Mouse (Mus musculus) layer of hippocampus, postnatal 25 days (tissue): Measurements from ENCODE around the gene Lrrc36. TPM values are rescaled to one million over a fixed set of nuclear protein-coding genes. Genes with fewer than 3 reads are reported as not detected.

ENCODE experiments used
- DNase-seq, 2 experiments: peaks; one replicate each; pipeline ENCODE4 v3.0.0; 2022; ENCODE audit warnings: mixed read lengths in 2 of 2, low spot score in 1 of 2; ENCODE audit errors: extremely low spot score in 1 of 2
- total RNA-seq, 2 experiments: library from RNA; stranded (reverse); gene quantifications; 2 replicates each; pipeline ENCODE4 v1.2.3; 2021

Gene Lrrc36
- total RNA-seq, 2 experiments from 2014 or later = 0.34 to 0.59 TPM

GRCm38 (mm10) chr8:105464595-105464994 is 51.2 kb downstream of the Lrrc36 start:
- DNase-seq = no peak

- no peak for DNase-seq
These were observed 52.9 kb downstream of the Lrrc36 start for GRCm38 (mm10) chr8:105466246-105466645.

DNA sequence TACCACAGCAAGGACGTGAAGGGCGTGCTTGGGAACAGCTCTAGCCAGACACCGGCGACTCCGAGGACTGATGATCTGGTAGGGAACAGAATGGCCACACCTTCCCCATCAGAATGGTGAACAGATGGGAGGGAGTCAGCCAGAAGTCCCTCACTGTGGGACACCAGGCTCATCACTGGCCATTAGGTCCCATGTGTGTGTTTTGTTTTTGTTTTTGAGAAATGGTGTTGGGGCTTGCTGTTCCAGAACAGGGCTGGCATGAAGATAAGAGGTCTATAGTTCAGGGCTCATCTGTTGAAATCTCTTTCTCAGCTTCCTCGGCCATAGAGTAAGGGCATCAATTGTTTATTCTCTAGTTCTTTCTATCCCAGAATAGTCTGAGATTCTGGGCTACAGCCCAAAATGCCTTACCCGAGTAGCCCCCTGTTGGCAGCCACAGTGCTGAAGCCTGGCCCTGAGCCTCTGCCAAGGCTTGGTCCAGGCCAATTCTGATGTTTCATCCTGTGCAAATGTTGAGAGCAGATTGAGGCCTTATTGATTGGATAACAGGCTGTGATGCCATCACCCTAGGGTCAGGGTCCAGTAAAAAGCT is 53.4 kb downstream of the Lrrc36 start:
- peak in 1 of 2 experiments; percentile 45 for DNase-seq

DNA sequence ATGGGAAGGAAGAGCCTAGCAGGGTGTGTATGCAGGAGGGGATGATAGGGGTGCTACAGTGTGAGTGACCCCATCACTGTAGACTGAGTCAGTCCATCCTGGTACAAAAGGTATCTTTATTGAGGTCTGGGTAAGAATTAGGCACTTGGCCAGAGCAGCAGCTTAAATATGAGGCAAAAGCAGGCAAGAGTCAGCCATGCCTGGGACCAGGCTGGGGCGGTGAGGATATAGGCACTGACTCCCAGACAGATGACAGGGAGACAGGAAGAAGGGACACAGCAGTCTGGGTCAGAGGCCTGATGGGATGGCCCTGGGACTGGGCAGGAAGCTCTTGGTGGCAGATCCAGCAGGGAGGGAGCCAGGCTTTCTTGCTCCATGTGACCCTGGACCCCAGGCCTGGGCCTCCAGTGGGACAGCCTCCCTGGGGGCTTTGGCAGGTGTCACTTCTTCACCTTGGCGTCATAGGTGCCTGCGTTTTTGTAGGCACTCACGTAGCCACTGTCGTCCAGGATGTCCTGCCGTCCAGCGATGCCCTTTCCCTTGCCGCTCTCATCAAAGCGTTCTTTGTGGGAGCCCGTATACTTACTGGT is 54.1 kb downstream of the Lrrc36 start:
- no peak for DNase-seq

GRCm38 (mm10) chr8:105468002-105468720 is 54.8 kb downstream of the Lrrc36 start:
- no peak for DNase-seq

GRCm38 (mm10) chr8:105469041-105469695 is 55.8 kb downstream of the Lrrc36 start:
- no peak for DNase-seq

GRCm38 (mm10) chr8:105469816-105470215 is 56.4 kb downstream of the Lrrc36 start:
- no peak for DNase-seq

DNA sequence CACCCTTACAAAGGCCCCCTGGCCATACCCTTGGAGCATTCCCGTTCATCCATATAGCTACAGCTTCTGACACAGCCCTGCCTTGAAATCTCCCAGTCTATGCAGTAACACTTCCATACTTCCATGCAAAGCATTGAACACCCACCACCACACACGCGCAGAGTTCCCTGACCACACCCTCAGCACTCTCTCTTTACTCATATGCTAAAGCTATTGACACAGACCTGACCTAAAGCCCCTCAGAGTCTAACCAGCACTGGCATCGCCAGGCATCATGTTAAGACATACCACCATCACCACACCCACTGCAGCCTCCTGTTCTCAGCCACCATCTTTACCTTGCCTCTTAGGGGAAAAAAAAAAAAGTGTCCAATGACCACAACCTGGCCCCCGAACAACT is 56.9 kb downstream of the Lrrc36 start:
- DNase-seq = no peak

DNA sequence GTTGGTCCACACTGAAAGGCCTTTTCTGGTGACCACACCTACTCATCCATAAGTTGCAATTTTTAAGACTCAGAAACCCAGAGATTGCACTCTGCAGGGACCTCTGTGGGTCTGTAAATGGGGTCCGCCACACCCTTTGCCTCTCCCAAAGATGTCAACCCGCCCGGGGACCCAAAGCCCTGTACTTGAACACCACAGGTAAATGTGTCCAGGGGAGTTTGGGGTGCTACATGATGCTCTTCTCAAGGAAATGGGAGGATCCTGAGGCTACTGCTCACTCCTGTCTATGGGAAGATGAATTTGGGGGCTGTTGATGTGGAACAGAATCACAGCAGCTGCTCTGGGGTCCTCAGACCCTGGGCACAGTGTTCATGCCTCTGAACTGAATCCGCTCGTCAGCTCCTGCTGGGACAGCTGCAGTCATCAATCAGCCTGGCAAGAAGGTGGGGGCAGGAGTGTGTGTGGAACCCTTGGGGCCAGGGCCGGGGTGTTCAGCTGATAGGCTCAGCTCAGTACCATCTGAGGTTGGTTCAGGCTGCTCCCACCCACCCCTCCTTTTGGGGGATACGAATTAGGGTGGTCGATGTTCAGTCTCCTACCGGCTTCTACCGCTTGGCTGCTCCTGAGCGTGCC is 57.4 kb downstream of the Lrrc36 start:
- no peak for DNase-seq

- DNase-seq = peak; percentile 60 to 65
These were observed 58.1 kb downstream of the Lrrc36 start, which contains the start of gene Tppp3 for GRCm38 (mm10) chr8:105471314-105472015. Tppp3 (minus strand) TSS chr8:105471526.

DNA sequence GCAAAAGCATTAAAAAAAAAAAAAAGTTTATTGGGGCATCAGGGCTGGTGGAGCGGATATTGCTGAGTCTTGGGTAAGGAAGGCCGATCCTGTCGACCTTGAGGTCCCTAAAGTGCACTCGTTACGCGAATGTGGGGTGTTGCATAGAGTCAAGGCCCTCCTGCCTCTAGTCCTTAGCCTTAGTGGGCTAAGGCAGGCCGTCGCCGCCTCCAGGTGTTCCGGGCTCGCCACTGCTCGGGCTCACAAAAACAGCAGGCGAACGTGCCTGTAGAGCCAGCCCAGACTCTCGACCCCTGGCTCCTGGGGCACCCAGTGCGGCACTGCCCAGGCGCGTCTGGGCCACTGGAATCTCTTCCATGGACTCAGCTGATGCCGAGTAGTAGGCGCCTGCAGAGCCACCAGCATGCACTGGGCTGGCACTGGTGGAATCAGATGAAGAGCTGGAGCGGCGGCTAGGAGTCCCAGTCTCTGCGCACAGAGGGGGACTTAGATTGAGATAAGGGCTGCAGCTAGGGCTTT is 59.1 kb downstream of the Lrrc36 start:
- DNase-seq = no peak

DNA sequence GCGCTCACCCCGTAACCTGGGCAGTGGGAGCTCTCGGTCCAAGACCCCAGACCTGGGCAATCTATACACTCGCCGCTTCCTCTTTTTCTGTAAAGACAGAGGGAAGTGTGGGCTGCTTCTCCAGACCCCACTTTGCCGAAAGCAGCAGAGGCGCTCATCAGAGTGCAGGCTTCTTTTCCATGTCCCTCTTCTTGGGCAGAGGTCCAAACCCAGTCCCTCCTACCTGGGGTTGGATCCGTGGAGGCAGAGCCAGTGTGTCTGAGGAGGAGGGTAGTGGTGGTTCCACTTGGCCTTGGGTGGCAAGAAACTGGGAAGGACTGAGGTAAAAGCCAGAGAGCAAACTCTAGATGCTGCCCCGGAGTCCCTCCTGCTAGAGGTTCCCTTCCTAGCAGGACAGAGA is 59.6 kb downstream of the Lrrc36 start:
- DNase-seq = no peak

- DNase-seq = no peak
These were observed 60.6 kb downstream of the Lrrc36 start for GRCm38 (mm10) chr8:105473816-105474606.

GRCm38 (mm10) chr8:105474680-105475079 is 61.3 kb downstream of the Lrrc36 start:
- no peak for DNase-seq

DNA sequence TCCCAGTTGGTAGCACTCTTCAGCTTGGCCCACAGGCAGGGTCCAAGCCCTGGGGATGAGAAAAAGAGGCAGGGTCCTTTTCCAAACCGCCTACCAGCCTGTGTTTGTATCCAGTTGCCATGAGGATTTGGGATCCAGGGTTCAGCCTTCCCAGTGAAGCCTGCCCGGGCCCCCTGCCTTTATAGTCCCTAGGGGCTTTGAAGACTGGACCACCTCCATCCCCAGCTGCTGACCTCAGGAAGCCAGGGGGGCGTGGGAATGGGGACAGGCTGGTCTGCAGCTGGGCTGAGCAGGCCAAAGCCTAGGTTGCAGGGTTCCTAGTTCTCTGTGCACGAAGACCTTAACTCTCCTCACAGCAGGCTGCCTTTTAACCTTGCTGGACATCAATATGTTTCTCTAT is 61.9 kb downstream of the Lrrc36 start:
- DNase-seq = no peak

DNA sequence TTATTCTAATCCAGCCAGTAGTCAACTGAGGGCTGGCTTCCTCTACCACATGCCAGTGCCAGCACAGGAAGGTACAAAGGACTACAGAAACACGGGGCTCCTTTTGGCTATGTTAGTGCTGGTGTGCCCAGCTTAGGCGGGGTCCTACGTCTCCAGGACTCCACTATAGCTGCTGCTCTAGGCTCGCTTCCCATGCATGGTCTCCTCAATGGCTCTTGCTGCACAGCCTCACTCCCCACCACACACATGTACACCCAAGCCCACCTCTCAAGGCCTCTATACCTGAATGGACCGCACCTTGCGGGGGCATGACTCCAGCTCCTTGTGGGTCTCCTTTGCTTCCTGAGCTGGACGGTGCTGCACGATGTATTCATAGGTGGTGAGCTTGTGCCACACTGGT is 62.4 kb downstream of the Lrrc36 start:
- no peak for DNase-seq

- DNase-seq = no peak
These were observed 62.8 kb downstream of the Lrrc36 start for GRCm38 (mm10) chr8:105476161-105476560.

DNA sequence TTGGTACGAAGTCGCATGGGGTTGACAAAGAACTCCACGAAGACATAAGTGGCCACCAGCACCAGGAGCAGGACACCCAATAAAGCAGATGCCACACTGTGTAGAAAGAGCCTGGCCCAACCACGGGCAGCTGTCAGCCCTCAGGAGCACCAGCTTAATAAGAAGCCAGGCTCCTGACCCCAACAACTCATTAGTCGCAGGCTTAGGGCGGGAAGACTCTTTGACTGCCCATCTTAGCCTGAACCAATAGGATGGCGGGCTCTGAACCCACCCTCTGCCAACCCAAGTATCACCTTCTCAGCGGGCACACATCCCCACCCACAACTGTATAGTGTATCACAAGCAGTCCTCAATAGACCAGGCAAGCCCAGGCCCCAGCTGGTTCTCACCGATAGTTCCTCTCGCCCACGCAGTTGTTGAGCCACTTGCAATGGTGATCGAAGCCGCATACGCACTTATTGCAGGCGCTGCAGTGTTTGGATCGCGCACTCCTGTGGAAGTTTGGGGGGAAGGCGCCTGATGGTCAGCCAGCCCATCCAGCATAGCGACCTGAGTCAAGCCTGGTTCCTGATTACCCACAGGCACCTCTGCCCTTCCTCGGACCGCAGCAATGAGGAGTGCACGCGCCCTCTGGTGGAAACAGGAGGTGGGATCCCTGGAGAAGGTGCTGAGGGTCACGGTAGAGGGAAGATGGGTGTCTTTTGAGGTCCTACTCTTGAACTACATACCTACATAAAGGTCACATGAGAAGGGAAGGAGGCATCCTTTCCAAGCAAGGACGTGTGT is 63.5 kb downstream of the Lrrc36 start:
- peak in 1 of 2 experiments; percentile 61 for DNase-seq
